Mouse (Mus musculus) thymus, postnatal 0 days (tissue): ENCODE data around the gene Sparcl1. TPM values are rescaled to one million over a fixed set of nuclear protein-coding genes. Genes with fewer than 3 reads are reported as not detected.

Experiments
- microRNA-seq: library from miRNA; unstranded; fragments of <30 nt; microRNA quantifications from one replicate; pipeline ENCODE4, GENCODE M21; 2016; ENCODE audit warnings: borderline number of aligned reads
- polyA plus RNA-seq: library from polyadenylated mRNA; unstranded; fragments of >200 nt; fragmentation: Nextera tagmentation; extraction: Ambion mirVana; gene quantifications from 2 replicates; pipeline ENCODE4 v1.2.1, GENCODE M21; 2015

Gene Sparcl1
- polyA plus RNA-seq, 1 experiment from 2014 or later: 34.1 TPM

Small RNAs within 50 kb of the gene (microRNA-seq; reads per million reads assigned to microRNA genes)
- 1.2 reads per million for gene Mir5619

Other genes with a start within 250 kb of the Sparcl1 start
- gene Klhl8, start 202.5 kb downstream of the Sparcl1 start, polyA plus RNA-seq: 8.6 and 9.3 TPM in 2 replicates
- gene Hsd17b13, start 136.3 kb downstream of the Sparcl1 start, polyA plus RNA-seq: 0.12 TPM in 2 replicates
- 3.9 and 5.7 TPM in 2 replicates for gene Hsd17b11, start 91.8 kb downstream of the Sparcl1 start, polyA plus RNA-seq
- gene Nudt9, start 67.4 kb downstream of the Sparcl1 start, polyA plus RNA-seq: 53.9 and 56.6 TPM in 2 replicates
- gene Gm17660, start 36.1 kb downstream of the Sparcl1 start, polyA plus RNA-seq: not detected in 2 replicates
- not detected in 2 replicates for gene Dspp, start 57.0 kb upstream of the Sparcl1 start, polyA plus RNA-seq
- gene Dmp1, start 88.9 kb upstream of the Sparcl1 start, polyA plus RNA-seq: 0.08 and 0.13 TPM in 2 replicates
- gene Ibsp, start 185.4 kb upstream of the Sparcl1 start, polyA plus RNA-seq: 0.19 and 0.40 TPM in 2 replicates
- gene Mepe, start 211.6 kb upstream of the Sparcl1 start, polyA plus RNA-seq: not detected in 2 replicates